Mouse (Mus musculus): ENCODE measurements around the gene Cpm. TPM values are rescaled to one million over a fixed set of nuclear protein-coding genes. Genes with fewer than 3 reads are reported as not detected.
A peak's percentile ranks its signal among the peaks of the same experiment; 100 is the strongest.

Cpm gene
- polyA plus RNA-seq, 1 experiment from 2014 or later, result 2.8 TPM

- no peaks in the 10 kb centered on the region for H3K9me3 ChIP-seq
- no peak overlapping the region for H3K4me2 ChIP-seq
- H3K4me3 ChIP-seq, result no peak overlapping the region
- H3K36me3 ChIP-seq, result no peaks in the 10 kb centered on the region
- 94% methylated on average over 14 of the region's 14 CpGs for WGBS
- H3K9ac ChIP-seq, result no peak overlapping the region
- no peak overlapping the region for H3K27ac ChIP-seq (replicated peaks)
- no peaks in the 10 kb centered on the region for H3K27me3 ChIP-seq
- ATAC-seq (ENCODE audit: low FRiP score, low read depth), result no peak
- 0 out of 2 replicates have a peak, but pooled peaks cover under 1% of the 10 kb centered on the region for H3K4me1 ChIP-seq (replicated peaks)
These were observed 29.5 kb downstream of the Cpm start for GRCm38 (mm10) chr10:117658522-117659429.

GRCm38 (mm10) chr10:117659430-117659813, 30.1 kb downstream of the Cpm start:
- ATAC-seq (ENCODE audit: low FRiP score, low read depth), result no peak
- no peak overlapping the region for H3K4me2 ChIP-seq
- no peaks in the 10 kb centered on the region for H3K27me3 ChIP-seq
- no peaks in the 10 kb centered on the region for H3K36me3 ChIP-seq
- no peak overlapping the region for H3K9ac ChIP-seq
- 59% methylated on average over 11 of the region's 11 CpGs for WGBS
- no peaks in the 10 kb centered on the region for H3K9me3 ChIP-seq
- H3K27ac ChIP-seq (replicated peaks), result no peak overlapping the region
- H3K4me1 ChIP-seq (replicated peaks), result 0 out of 2 replicates have a peak, but pooled peaks cover 4% of the 10 kb centered on the region
- H3K4me3 ChIP-seq, result no peak overlapping the region

- Histone ChIP-seq H3K4me3 (no peak overlapping the region), H3K4me2 (no peak overlapping the region), H3K9ac (no peak overlapping the region), H3K9me3 (no peaks in the 10 kb centered on the region), H3K4me1 (replicated peaks) (0 out of 2 replicates have a peak, but pooled peaks cover 4% of the 10 kb centered on the region), H3K36me3 (no peaks in the 10 kb centered on the region), H3K27me3 (no peaks in the 10 kb centered on the region), H3K27ac (replicated peaks) (no peak overlapping the region)
- WGBS, result 67% methylated on average over 11 of the region's 11 CpGs
- ATAC-seq (ENCODE audit: low FRiP score, low read depth), result no peak
These were observed 30.5 kb downstream of the Cpm start for GRCm38 (mm10) chr10:117659819-117660218.

- ATAC-seq (ENCODE audit: low FRiP score, low read depth), result no peak
- no peak overlapping the region for H3K4me2 ChIP-seq
- WGBS, result 80% methylated on average over 15 of the region's 15 CpGs
- H3K9ac ChIP-seq, result no peak overlapping the region
- no peaks in the 10 kb centered on the region for H3K9me3 ChIP-seq
- no peaks in the 10 kb centered on the region for H3K27me3 ChIP-seq
- H3K4me1 ChIP-seq (replicated peaks), result 0 out of 2 replicates have a peak, but pooled peaks cover 4% of the 10 kb centered on the region
- no peak overlapping the region for H3K4me3 ChIP-seq
- H3K27ac ChIP-seq (replicated peaks), result no peak overlapping the region
- no peaks in the 10 kb centered on the region for H3K36me3 ChIP-seq
These were observed 33.2 kb downstream of the Cpm start for GRCm38 (mm10) chr10:117662316-117663055.

- Histone ChIP-seq H3K4me1 (replicated peaks) (0 out of 2 replicates have a peak, but pooled peaks cover 4% of the 10 kb centered on the region), H3K4me2 (peak overlapping the region; percentile 37), H3K9me3 (no peaks in the 10 kb centered on the region), H3K4me3 (no peak overlapping the region), H3K9ac (no peak overlapping the region), H3K27ac (replicated peaks) (no peak overlapping the region), H3K36me3 (no peaks in the 10 kb centered on the region), H3K27me3 (no peaks in the 10 kb centered on the region)
- 78% methylated on average over 14 of the region's 14 CpGs for WGBS
- ATAC-seq (ENCODE audit: low FRiP score, low read depth), result no peak
These were observed 34.0 kb downstream of the Cpm start for GRCm38 (mm10) chr10:117663056-117663864.

DNA sequence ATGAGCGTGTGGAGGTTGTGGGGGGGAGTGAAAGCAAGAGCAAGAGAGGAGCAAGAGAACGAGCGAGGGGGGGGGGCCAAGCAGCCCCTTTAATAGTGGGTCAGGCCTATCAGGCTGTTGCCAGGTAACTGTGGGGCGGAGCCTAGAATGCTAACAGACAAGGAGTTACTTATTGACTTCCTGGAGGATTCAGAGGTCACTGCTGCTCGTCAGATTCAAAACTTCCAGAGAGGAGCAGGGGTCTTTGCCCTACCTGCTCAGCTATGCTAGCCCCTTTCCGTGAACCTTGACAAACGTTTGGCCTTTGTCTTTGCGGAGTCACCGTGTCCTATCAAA, 34.5 kb downstream of the Cpm start:
- H3K4me2 ChIP-seq, result peak overlapping the region; percentile 37
- ATAC-seq (ENCODE audit: low FRiP score, low read depth), result no peak
- no peaks in the 10 kb centered on the region for H3K36me3 ChIP-seq
- no peaks in the 10 kb centered on the region for H3K9me3 ChIP-seq
- H3K27me3 ChIP-seq, result no peaks in the 10 kb centered on the region
- 20% methylated on average over 7 of the region's 9 CpGs for WGBS
- no peak overlapping the region for H3K4me3 ChIP-seq
- H3K4me1 ChIP-seq (replicated peaks), result 0 out of 2 replicates have a peak, but pooled peaks cover 4% of the 10 kb centered on the region
- no peak overlapping the region for H3K9ac ChIP-seq
- no peak overlapping the region for H3K27ac ChIP-seq (replicated peaks)

DNA sequence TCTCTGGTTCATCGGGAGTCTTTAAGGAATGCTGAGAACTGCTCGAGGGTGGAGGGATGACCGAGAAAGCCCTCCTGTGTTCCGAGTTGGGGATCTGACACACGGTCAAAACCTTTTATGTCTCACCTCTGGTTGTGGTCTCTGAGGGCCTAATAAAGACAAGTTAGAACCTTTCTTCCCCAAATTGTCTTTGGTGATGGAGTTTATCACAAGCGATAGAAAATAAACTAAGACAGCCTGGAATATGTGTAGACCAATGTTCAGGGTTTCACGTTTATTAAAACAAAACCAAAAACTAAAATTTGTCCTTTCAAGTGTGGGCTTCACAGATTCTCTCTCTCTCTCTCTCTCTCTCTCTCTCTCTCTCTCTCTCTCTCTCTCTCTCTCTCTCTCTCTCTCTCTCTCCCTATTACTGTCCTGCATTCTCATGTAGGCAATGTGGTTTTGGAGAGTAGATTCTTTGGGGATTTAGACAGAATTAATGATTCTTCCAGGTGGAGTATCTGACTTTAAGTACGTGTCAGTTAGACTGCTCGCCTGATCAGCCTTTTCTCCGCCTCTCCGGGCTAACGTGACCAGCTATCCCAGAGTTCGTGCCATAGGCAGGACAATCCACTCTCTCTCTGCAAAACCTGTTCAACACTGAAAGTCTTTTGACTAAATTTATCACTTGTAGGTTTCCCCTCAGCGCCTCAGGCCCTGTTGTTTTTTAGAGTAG, 35.1 kb downstream of the Cpm start:
- Histone ChIP-seq H3K27me3 (no peaks in the 10 kb centered on the region), H3K36me3 (no peaks in the 10 kb centered on the region), H3K4me2 (peak overlapping the region; percentile 37), H3K9me3 (no peaks in the 10 kb centered on the region), H3K27ac (replicated peaks) (no peak overlapping the region), H3K9ac (no peak overlapping the region), H3K4me3 (no peak overlapping the region), H3K4me1 (replicated peaks) (0 out of 2 replicates have a peak, but pooled peaks cover 4% of the 10 kb centered on the region)
- WGBS, result 58% methylated on average over 14 of the region's 14 CpGs
- ATAC-seq (ENCODE audit: low FRiP score, low read depth), result no peak

GRCm38 (mm10) chr10:117664926-117665209, 35.6 kb downstream of the Cpm start:
- no peak overlapping the region for H3K27ac ChIP-seq (replicated peaks)

DNA sequence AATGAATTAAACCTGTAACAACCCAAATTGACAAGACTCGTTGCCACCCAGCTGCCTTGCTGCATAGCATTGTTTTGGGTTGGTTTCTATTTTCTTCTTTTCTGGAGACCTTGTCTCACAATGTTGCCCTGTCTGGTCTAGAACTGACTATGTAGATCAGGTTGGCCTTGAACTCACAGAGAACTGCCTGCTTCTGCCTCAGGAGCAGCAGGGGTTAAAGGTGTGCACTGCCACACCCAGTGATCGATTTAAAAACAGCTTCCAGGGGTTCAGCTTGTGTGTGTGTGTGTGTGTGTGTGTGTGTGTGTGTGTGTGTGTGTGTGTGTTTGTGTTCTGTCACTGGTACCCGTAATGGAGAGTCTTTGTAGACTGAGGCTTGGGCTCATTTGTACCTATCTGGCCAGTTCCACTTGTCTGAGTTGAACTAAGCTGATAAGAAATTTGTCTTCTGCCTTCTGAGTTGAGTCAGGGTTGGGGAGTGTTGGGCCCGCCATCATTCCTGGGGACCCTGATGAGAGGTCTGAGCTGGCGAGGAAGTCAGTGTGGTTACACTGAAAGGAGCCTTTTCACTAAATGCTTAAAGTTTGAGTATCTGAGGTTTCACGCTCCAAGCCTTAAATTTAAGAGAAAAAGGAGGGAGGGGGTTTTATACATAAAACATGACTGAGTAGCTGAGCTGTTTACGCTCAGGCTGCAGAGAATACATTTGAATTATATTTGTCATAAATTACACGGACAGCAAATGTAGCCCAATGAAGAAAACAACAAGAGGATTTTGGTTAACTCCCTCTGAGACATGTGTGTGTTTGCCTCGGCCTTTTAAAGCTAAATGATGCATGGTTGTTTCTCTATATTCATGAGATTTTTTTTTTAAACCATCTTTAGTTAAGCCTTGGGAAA, 36.3 kb downstream of the Cpm start:
- 0 out of 2 replicates have a peak, but pooled peaks cover 8% of the 10 kb centered on the region for H3K4me1 ChIP-seq (replicated peaks)
- no peaks in the 10 kb centered on the region for H3K36me3 ChIP-seq
- no peak for ATAC-seq (ENCODE audit: low FRiP score, low read depth)
- WGBS, result 66% methylated on average over 9 of the region's 9 CpGs
- H3K9ac ChIP-seq, result no peak overlapping the region
- H3K4me3 ChIP-seq, result no peak overlapping the region
- no peak overlapping the region for H3K4me2 ChIP-seq
- H3K27ac ChIP-seq (replicated peaks), result no peak overlapping the region
- no peaks in the 10 kb centered on the region for H3K27me3 ChIP-seq
- H3K9me3 ChIP-seq, result no peaks in the 10 kb centered on the region

More at GRCm38 (mm10) chr10:117664926-117665209, 35.6 kb downstream of the Cpm start:
- 0 out of 2 replicates have a peak, but pooled peaks cover 8% of the 10 kb centered on the region for H3K4me1 ChIP-seq (replicated peaks)
- H3K4me3 ChIP-seq, result no peak overlapping the region
- H3K9ac ChIP-seq, result no peak overlapping the region
- ATAC-seq (ENCODE audit: low FRiP score, low read depth), result no peak
- no peaks in the 10 kb centered on the region for H3K27me3 ChIP-seq
- no peaks in the 10 kb centered on the region for H3K36me3 ChIP-seq
- H3K9me3 ChIP-seq, result no peaks in the 10 kb centered on the region
- H3K4me2 ChIP-seq, result no peak overlapping the region

DNA sequence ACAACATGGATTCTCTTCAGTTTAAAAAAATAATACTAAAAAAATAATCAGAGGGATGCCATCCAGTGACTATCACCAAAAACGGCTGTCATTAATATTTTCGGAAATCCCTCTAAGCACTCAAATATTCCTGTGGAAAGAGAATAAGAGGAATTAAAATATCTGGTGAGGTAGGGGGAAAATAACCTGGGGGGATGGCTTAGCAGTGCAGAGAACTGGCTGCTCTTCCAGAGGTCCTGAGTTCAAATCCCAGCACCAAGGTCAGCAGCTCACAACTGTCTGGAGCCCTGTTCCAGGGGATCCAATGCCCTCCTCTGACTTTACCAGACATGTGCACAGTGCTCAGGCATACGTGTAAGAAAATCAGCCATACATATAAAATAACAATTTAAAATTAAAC, 37.1 kb downstream of the Cpm start:
- no peak overlapping the region for H3K4me2 ChIP-seq
- H3K27ac ChIP-seq (replicated peaks), result no peak overlapping the region
- no peaks in the 10 kb centered on the region for H3K36me3 ChIP-seq
- H3K9ac ChIP-seq, result no peak overlapping the region
- 0 out of 2 replicates have a peak, but pooled peaks cover 8% of the 10 kb centered on the region for H3K4me1 ChIP-seq (replicated peaks)
- WGBS, result 96% methylated on average over 3 of the region's 3 CpGs
- no peaks in the 10 kb centered on the region for H3K27me3 ChIP-seq
- no peak for ATAC-seq (ENCODE audit: low FRiP score, low read depth)
- H3K9me3 ChIP-seq, result no peaks in the 10 kb centered on the region
- no peak overlapping the region for H3K4me3 ChIP-seq
